Mouse (Mus musculus): ENCODE measurements around the gene Irf9. TPM values are rescaled to one million over a fixed set of nuclear protein-coding genes. Genes with fewer than 3 reads are reported as not detected.

Irf9 gene
- polyA plus RNA-seq, 1 experiment from 2014 or later: 8.8 TPM

DNA sequence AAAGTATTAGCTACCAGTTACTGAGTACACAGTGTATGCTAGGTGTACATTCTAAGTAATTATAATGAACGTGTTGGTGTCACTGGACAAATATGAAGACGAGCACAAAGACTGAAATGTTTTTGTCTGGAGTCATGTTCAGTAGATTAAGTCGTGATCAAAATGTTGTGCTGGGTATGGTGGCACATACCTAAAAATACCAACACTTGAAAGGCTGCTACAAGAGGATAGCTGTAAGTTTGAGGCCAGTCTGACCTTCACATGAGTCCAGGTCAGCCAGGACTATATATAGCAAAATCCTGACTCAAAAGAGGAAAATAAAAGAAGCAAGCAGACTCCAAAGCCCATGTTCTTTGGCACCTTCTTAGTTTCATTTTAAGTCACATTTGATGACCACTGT lies 53.6 kb downstream of the Irf9 start:
- no peak overlapping the region for H3K4me3 ChIP-seq
- ATAC-seq (ENCODE audit: low FRiP score, low read depth): no peak
- H3K9me3 ChIP-seq: no peaks in the 10 kb centered on the region
- no peak overlapping the region for H3K27ac ChIP-seq
- no peaks in the 10 kb centered on the region; the same call in 1 of the 2 replicates for H3K4me1 ChIP-seq
- WGBS: 90% methylated on average over 3 of the region's 3 CpGs
- peaks cover 13% of the 10 kb centered on the region for H3K36me3 ChIP-seq
- no peak overlapping the region for H3K4me2 ChIP-seq (replicated peaks)
- H3K9ac ChIP-seq: no peak overlapping the region
- H3K27me3 ChIP-seq (replicated peaks): no peaks in the 10 kb centered on the region

DNA sequence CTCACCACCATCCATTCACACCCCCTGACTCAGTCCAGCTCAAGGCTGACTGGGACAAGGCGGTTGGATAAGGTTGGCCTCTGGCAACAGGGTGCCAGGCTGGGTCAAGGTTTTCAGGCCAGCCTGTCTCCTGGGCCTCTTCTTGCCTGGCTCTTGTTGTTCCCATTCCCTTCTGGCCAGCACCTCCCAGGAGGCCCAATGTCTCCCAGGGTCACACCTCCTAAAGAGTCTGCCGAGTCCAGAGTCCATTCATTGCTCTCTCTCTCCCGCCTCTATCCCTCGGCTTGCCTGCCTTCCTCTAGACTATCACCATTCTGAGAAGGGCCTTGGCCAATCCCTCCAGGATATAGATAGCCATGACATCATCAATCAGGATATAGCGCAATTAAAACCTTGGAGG lies 54.6 kb downstream of the Irf9 start:
- Histone ChIP-seq H3K9me3 (no peaks in the 10 kb centered on the region), H3K4me1 (no peaks in the 10 kb centered on the region; the same call in 1 of the 2 replicates), H3K27ac (no peak overlapping the region), H3K9ac (no peak overlapping the region), H3K36me3 (peaks cover 18% of the 10 kb centered on the region), H3K4me3 (no peak overlapping the region), H3K4me2 (replicated peaks) (no peak overlapping the region), H3K27me3 (replicated peaks) (no peaks in the 10 kb centered on the region)
- ATAC-seq (ENCODE audit: low FRiP score, low read depth): no peak
- WGBS: 92% methylated on average over 5 of the region's 5 CpGs

Other genes with a start within 250 kb of the Irf9 start
- 41.5 and 41.7 TPM in 2 replicates for gene Dhrs4, start 124.8 kb upstream of the Irf9 start, polyA plus RNA-seq (2016; fragmentation: Nextera tagmentation; extraction: Ambion mirVana)
- 16.1 and 16.8 TPM in 2 replicates for gene Carmil3, start 112.9 kb upstream of the Irf9 start, polyA plus RNA-seq (2016; fragmentation: Nextera tagmentation; extraction: Ambion mirVana)
- gene Cpne6, start 93.1 kb upstream of the Irf9 start, polyA plus RNA-seq (2016; fragmentation: Nextera tagmentation; extraction: Ambion mirVana): 1.4 and 2.4 TPM in 2 replicates
- gene Nrl, start 78.6 kb upstream of the Irf9 start, polyA plus RNA-seq (2016; fragmentation: Nextera tagmentation; extraction: Ambion mirVana): 0.10 and 0.19 TPM in 2 replicates
- 18.2 and 21.0 TPM in 2 replicates for gene Pck2, start 63.3 kb upstream of the Irf9 start, polyA plus RNA-seq (2016; fragmentation: Nextera tagmentation; extraction: Ambion mirVana)
- 103 and 105 TPM in 2 replicates for gene Dcaf11, start 43.6 kb upstream of the Irf9 start, polyA plus RNA-seq (2016; fragmentation: Nextera tagmentation; extraction: Ambion mirVana)
- not detected in 2 replicates for gene A730061H03Rik, start 43.2 kb upstream of the Irf9 start, polyA plus RNA-seq (2016; fragmentation: Nextera tagmentation; extraction: Ambion mirVana)
- 4.0 and 4.3 TPM in 2 replicates for gene Fitm1, start 28.0 kb upstream of the Irf9 start, polyA plus RNA-seq (2016; fragmentation: Nextera tagmentation; extraction: Ambion mirVana)
- 120 and 128 TPM in 2 replicates for gene Psme1, start 25.4 kb upstream of the Irf9 start, polyA plus RNA-seq (2016; fragmentation: Nextera tagmentation; extraction: Ambion mirVana)
- gene Emc9, start 18.3 kb upstream of the Irf9 start, polyA plus RNA-seq (2016; fragmentation: Nextera tagmentation; extraction: Ambion mirVana): 8.9 and 12.7 TPM in 2 replicates
- gene Psme2, start 12.5 kb upstream of the Irf9 start, polyA plus RNA-seq (2016; fragmentation: Nextera tagmentation; extraction: Ambion mirVana): 212 and 223 TPM in 2 replicates
- gene Rnf31, start 11.9 kb upstream of the Irf9 start, polyA plus RNA-seq (2016; fragmentation: Nextera tagmentation; extraction: Ambion mirVana): 17.8 and 21.0 TPM in 2 replicates
- gene Rec8, start 14.5 kb downstream of the Irf9 start, polyA plus RNA-seq (2016; fragmentation: Nextera tagmentation; extraction: Ambion mirVana): 20.6 and 22.8 TPM in 2 replicates
- 73.7 and 85.6 TPM in 2 replicates for gene Ipo4, start 32.4 kb downstream of the Irf9 start, polyA plus RNA-seq (2016; fragmentation: Nextera tagmentation; extraction: Ambion mirVana)
- 2.1 and 3.6 TPM in 2 replicates for gene Gm49378, start 34.3 kb downstream of the Irf9 start, polyA plus RNA-seq (2016; fragmentation: Nextera tagmentation; extraction: Ambion mirVana)
- gene Tm9sf1, start 40.2 kb downstream of the Irf9 start, polyA plus RNA-seq (2016; fragmentation: Nextera tagmentation; extraction: Ambion mirVana): 62.7 and 68.6 TPM in 2 replicates
- gene Tssk4, start 46.6 kb downstream of the Irf9 start, polyA plus RNA-seq (2016; fragmentation: Nextera tagmentation; extraction: Ambion mirVana): 0.53 and 0.77 TPM in 2 replicates
- gene Mdp1, start 56.9 kb downstream of the Irf9 start, polyA plus RNA-seq (2016; fragmentation: Nextera tagmentation; extraction: Ambion mirVana): 70.1 and 71.0 TPM in 2 replicates
- gene Gmpr2, start 68.4 kb downstream of the Irf9 start, polyA plus RNA-seq (2016; fragmentation: Nextera tagmentation; extraction: Ambion mirVana): 60.7 and 61.6 TPM in 2 replicates
- gene Nedd8, start 68.6 kb downstream of the Irf9 start, polyA plus RNA-seq (2016; fragmentation: Nextera tagmentation; extraction: Ambion mirVana): 555 and 567 TPM in 2 replicates
- 44.1 and 45.7 TPM in 2 replicates for gene Tinf2, start 78.2 kb downstream of the Irf9 start, polyA plus RNA-seq (2016; fragmentation: Nextera tagmentation; extraction: Ambion mirVana)
- 0.34 and 0.36 TPM in 2 replicates for gene Tgm1, start 110.4 kb downstream of the Irf9 start, polyA plus RNA-seq (2016; fragmentation: Nextera tagmentation; extraction: Ambion mirVana)
- gene Rabggta, start 118.7 kb downstream of the Irf9 start, polyA plus RNA-seq (2016; fragmentation: Nextera tagmentation; extraction: Ambion mirVana): 42.0 and 46.3 TPM in 2 replicates
- 74.1 and 81.8 TPM in 2 replicates for gene Dhrs1, start 142.1 kb downstream of the Irf9 start, polyA plus RNA-seq (2016; fragmentation: Nextera tagmentation; extraction: Ambion mirVana)
- 44.2 and 47.0 TPM in 2 replicates for gene Nop9, start 142.1 kb downstream of the Irf9 start, polyA plus RNA-seq (2016; fragmentation: Nextera tagmentation; extraction: Ambion mirVana)
- 0.30 TPM in 1 of 2 replicates, not detected in the other for gene Cideb, start 154.9 kb downstream of the Irf9 start, polyA plus RNA-seq (2016; fragmentation: Nextera tagmentation; extraction: Ambion mirVana)
- 0.37 and 0.52 TPM in 2 replicates for gene Ltb4r2, start 157.9 kb downstream of the Irf9 start, polyA plus RNA-seq (2016; fragmentation: Nextera tagmentation; extraction: Ambion mirVana)
- gene Ltb4r1, start 162.4 kb downstream of the Irf9 start, polyA plus RNA-seq (2016; fragmentation: Nextera tagmentation; extraction: Ambion mirVana): 0.23 and 0.37 TPM in 2 replicates
- 9.2 and 10.1 TPM in 2 replicates for gene Adcy4, start 180.5 kb downstream of the Irf9 start, polyA plus RNA-seq (2016; fragmentation: Nextera tagmentation; extraction: Ambion mirVana)
- gene Ripk3, start 185.3 kb downstream of the Irf9 start, polyA plus RNA-seq (2016; fragmentation: Nextera tagmentation; extraction: Ambion mirVana): 7.9 and 8.7 TPM in 2 replicates
- 22.0 and 24.8 TPM in 2 replicates for gene Nfatc4, start 219.6 kb downstream of the Irf9 start, polyA plus RNA-seq (2016; fragmentation: Nextera tagmentation; extraction: Ambion mirVana)

Measured in neural tube, embryonic 12.5 days (tissue).